Mouse (Mus musculus) gastrocnemius, adult 8-10 months (tissue): ENCODE data around the gene Ush1g. TPM values are rescaled to one million over a fixed set of nuclear protein-coding genes. Genes with fewer than 3 reads are reported as not detected.

Experiments
- DNase-seq, 2 experiments: peaks; one replicate each; pipeline ENCODE4 v3.0.0; 2022; ENCODE audit warnings: low spot score in 2 of 2
- total RNA-seq, 4 experiments: library from RNA; stranded (reverse); gene quantifications; 2 replicates each; pipeline ENCODE4 v1.2.4; 2022

Ush1g gene
- total RNA-seq, 4 experiments from 2014 or later: 0.15 to 0.34 (median 0.24) TPM

- no peak for DNase-seq
Measured at GRCm38 (mm10) chr11:115334531-115334930, 12.7 kb upstream of the Ush1g start, which contains the start of gene Otop3. Gene Otop3, plus strand, starts transcription at chr11:115334731.

GRCm38 (mm10) chr11:115329339-115329738 is 7.5 kb upstream of the Ush1g start:
- DNase-seq: no peak

GRCm38 (mm10) chr11:115326730-115327129 is 4.9 kb upstream of the Ush1g start:
- DNase-seq: no peak

GRCm38 (mm10) chr11:115323354-115323753 is 1.5 kb upstream of the Ush1g start:
- no peak for DNase-seq

- peak; percentile 20 to 46 for DNase-seq
Measured at GRCm38 (mm10) chr11:115319704-115320383, 2.0 kb downstream of the Ush1g start.

GRCm38 (mm10) chr11:115318245-115319027 is 3.4 kb downstream of the Ush1g start:
- DNase-seq: no peak

GRCm38 (mm10) chr11:115317204-115317603 is 4.6 kb downstream of the Ush1g start:
- no peak for DNase-seq

- no peak for DNase-seq
Measured at GRCm38 (mm10) chr11:115314249-115314648, 7.6 kb downstream of the Ush1g start.

GRCm38 (mm10) chr11:115308781-115309180 is 13.1 kb downstream of the Ush1g start:
- DNase-seq: no peak

- no peak for DNase-seq
Measured at GRCm38 (mm10) chr11:115306863-115307262, 15.0 kb downstream of the Ush1g start, which contains the start of gene Otop2. Gene Otop2, plus strand, starts transcription at chr11:115307163.

GRCm38 (mm10) chr11:115303167-115303566 is 18.7 kb downstream of the Ush1g start:
- no peak for DNase-seq

GRCm38 (mm10) chr11:115301351-115301750 is 20.5 kb downstream of the Ush1g start:
- DNase-seq: no peak

GRCm38 (mm10) chr11:115300745-115301144 is 21.1 kb downstream of the Ush1g start:
- DNase-seq: no peak

GRCm38 (mm10) chr11:115298160-115298559 is 23.7 kb downstream of the Ush1g start:
- no peak for DNase-seq

GRCm38 (mm10) chr11:115297214-115297826 is 24.5 kb downstream of the Ush1g start, which contains the start of gene Fads6:
Gene Fads6, minus strand, starts transcription at chr11:115297663.
- DNase-seq: peak; percentile 37 to 60

GRCm38 (mm10) chr11:115296471-115297210 is 25.2 kb downstream of the Ush1g start:
- no peak for DNase-seq

GRCm38 (mm10) chr11:115295939-115296338 is 25.9 kb downstream of the Ush1g start:
- no peak for DNase-seq

- DNase-seq: no peak
Measured at GRCm38 (mm10) chr11:115292631-115293375, 29.0 kb downstream of the Ush1g start.

GRCm38 (mm10) chr11:115291503-115291902 is 30.3 kb downstream of the Ush1g start:
- DNase-seq: no peak

GRCm38 (mm10) chr11:115290919-115291318 is 30.9 kb downstream of the Ush1g start:
- DNase-seq: peak; percentile 72 to 80

GRCm38 (mm10) chr11:115290314-115290713 is 31.5 kb downstream of the Ush1g start:
- no peak for DNase-seq
